Mouse (Mus musculus) midbrain, embryonic 14.5 days (tissue): ENCODE data around the gene Rnf220. TPM values are rescaled to one million over a fixed set of nuclear protein-coding genes. Genes with fewer than 3 reads are reported as not detected.

Source experiments
- ATAC-seq: fragments of 200-750 bp; cut with Nextera tagmentation; 2 replicates; pipeline ENCODE4 v1.8.0; 2017; ENCODE audit warnings: moderate number of reproducible peaks, moderate library complexity; ENCODE audit not compliant: low FRiP score, low TSS enrichment
- DNase-seq: peaks from one replicate; pipeline ENCODE4 v3.0.0-alpha.2; 2015
- H3K27ac ChIP-seq: fragments of 300-500 bp; sonication (generic); replicated peaks from 2 replicates; pipeline ENCODE4 v1.5.1; 2014; ENCODE audit warnings: mild to moderate bottlenecking, low read depth, low read length, moderate library complexity
- H3K27me3 ChIP-seq: fragments of 300-500 bp; sonication (generic); 2 replicates; pipeline ENCODE4 v1.6.1; 2014; ENCODE audit warnings: low read length, control low read depth, mixed read lengths; ENCODE audit not compliant: control insufficient read depth, insufficient read depth
- H3K36me3 ChIP-seq: fragments of 300-500 bp; sonication (generic); 2 replicates; pipeline ENCODE4 v1.6.1; 2014; ENCODE audit warnings: low read length, control low read depth; ENCODE audit not compliant: control insufficient read depth, insufficient read depth
- H3K4me1 ChIP-seq: fragments of 300-500 bp; sonication (generic); 2 replicates; pipeline ENCODE4 v1.6.1; 2014; ENCODE audit warnings: mild to moderate bottlenecking, antibody characterized with exemption, low read length, control low read depth; ENCODE audit not compliant: control insufficient read depth, insufficient read depth
- H3K4me2 ChIP-seq: fragments of 300-500 bp; sonication (generic); 2 replicates; pipeline ENCODE4 v1.6.1; 2014; ENCODE audit warnings: mild to moderate bottlenecking, low read length, moderate library complexity
- H3K4me3 ChIP-seq: fragments of 300-500 bp; sonication (generic); replicated peaks from 2 replicates; pipeline ENCODE4 v1.5.1; 2014; ENCODE audit warnings: low read depth, low read length
- H3K9ac ChIP-seq: fragments of 300-500 bp; sonication (generic); replicated peaks from 2 replicates; pipeline ENCODE4 v1.6.1; 2014; ENCODE audit warnings: mild to moderate bottlenecking, low read length, moderate library complexity
- H3K9me3 ChIP-seq: fragments of 300-500 bp; sonication (generic); 2 replicates; pipeline ENCODE4 v1.6.1; 2016; ENCODE audit warnings: low read length, control low read depth, mixed read lengths; ENCODE audit not compliant: control insufficient read depth
- WGBS: fragments of 180-500 bp; shearing (Covaris S2); extraction: QIAGEN DNeasy Blood & Tissue Kit; methylation state at CpG from one replicate; pipeline ENCODE4 v1.1.7; 2014; 5-methylcytosine and 5-hydroxymethylcytosine counted together
- polyA plus RNA-seq: library from polyadenylated mRNA; unstranded; fragments of >200 nt; fragmentation: Nextera tagmentation; extraction: Ambion mirVana; gene quantifications from 2 replicates; pipeline ENCODE4 v1.2.1, GENCODE M21; 2014

The Rnf220 gene
- polyA plus RNA-seq, 1 experiment from 2014 or later: 103 TPM

- no peak for ATAC-seq
Measured at GRCm38 (mm10) chr4:117346025-117346424, 150.8 kb downstream of the Rnf220 start.

GRCm38 (mm10) chr4:117343385-117343784 is 153.5 kb downstream of the Rnf220 start:
- Histone ChIP-seq H3K27ac (no peak overlapping the region), H3K27me3 (peaks cover 14% of the 10 kb centered on the region; the same call in 1 of the 2 replicates), H3K4me3 (no peak overlapping the region), H3K4me1 (0 out of 2 replicates have a peak, but pooled peaks cover 3% of the 10 kb centered on the region), H3K4me2 (no peak overlapping the region), H3K9me3 (no peaks in the 10 kb centered on the region), H3K36me3 (no peaks in the 10 kb centered on the region), H3K9ac (no peak overlapping the region)
- DNase-seq (no peak), ATAC-seq (no peak)
- WGBS: 79% methylated on average over 8 of the region's 8 CpGs

More at GRCm38 (mm10) chr4:117346025-117346424, 150.8 kb downstream of the Rnf220 start:
- no peak overlapping the region for H3K9ac ChIP-seq
- H3K4me1 ChIP-seq: peaks cover 13% of the 10 kb centered on the region; the same call in 1 of the 2 replicates
- no peaks in the 10 kb centered on the region for H3K9me3 ChIP-seq
- WGBS: 74% methylated on average over 6 of the region's 6 CpGs
- no peak overlapping the region for H3K4me3 ChIP-seq
- peaks cover 23% of the 10 kb centered on the region; the same call in 1 of the 2 replicates for H3K27me3 ChIP-seq
- H3K27ac ChIP-seq: no peak overlapping the region
- peak; percentile 77 for DNase-seq
- H3K36me3 ChIP-seq: no peaks in the 10 kb centered on the region
- H3K4me2 ChIP-seq: no peak overlapping the region

- no peaks in the 10 kb centered on the region for H3K36me3 ChIP-seq
- no peaks in the 10 kb centered on the region for H3K9me3 ChIP-seq
- peak; percentile 37 for DNase-seq
- H3K27ac ChIP-seq: no peak overlapping the region
- peaks cover 14% of the 10 kb centered on the region; the same call in 1 of the 2 replicates for H3K27me3 ChIP-seq
- H3K9ac ChIP-seq: no peak overlapping the region
- no peak overlapping the region for H3K4me2 ChIP-seq
- H3K4me1 ChIP-seq: 0 out of 2 replicates have a peak, but pooled peaks cover 3% of the 10 kb centered on the region
- no peak overlapping the region for H3K4me3 ChIP-seq
- ATAC-seq: no peak; the same call in 1 of the 2 replicates
- WGBS: 26% methylated on average over 12 of the region's 12 CpGs
Measured at GRCm38 (mm10) chr4:117342751-117343150, 154.1 kb downstream of the Rnf220 start.

- H3K4me1 ChIP-seq: 0 out of 2 replicates have a peak, but pooled peaks cover 3% of the 10 kb centered on the region
- H3K4me2 ChIP-seq: no peak overlapping the region
- ATAC-seq: no peak
- H3K9me3 ChIP-seq: no peaks in the 10 kb centered on the region
- H3K27ac ChIP-seq: no peak overlapping the region
- H3K4me3 ChIP-seq: no peak overlapping the region
- no peak for DNase-seq
- WGBS: 95% methylated on average over 5 of the region's 5 CpGs
- H3K9ac ChIP-seq: no peak overlapping the region
- peaks cover 10% of the 10 kb centered on the region; the same call in 1 of the 2 replicates for H3K27me3 ChIP-seq
- H3K36me3 ChIP-seq: no peaks in the 10 kb centered on the region
Measured at GRCm38 (mm10) chr4:117341282-117341681, 155.6 kb downstream of the Rnf220 start.

GRCm38 (mm10) chr4:117339796-117340195 is 157.1 kb downstream of the Rnf220 start:
- H3K9me3 ChIP-seq: no peaks in the 10 kb centered on the region
- H3K36me3 ChIP-seq: no peaks in the 10 kb centered on the region
- no peak overlapping the region for H3K4me3 ChIP-seq
- 0 out of 2 replicates have a peak, but pooled peaks cover 3% of the 10 kb centered on the region for H3K4me1 ChIP-seq
- H3K27me3 ChIP-seq: peaks cover 5% of the 10 kb centered on the region; the same call in 1 of the 2 replicates
- no peak for DNase-seq
- ATAC-seq: no peak
- H3K9ac ChIP-seq: no peak overlapping the region
- H3K4me2 ChIP-seq: no peak overlapping the region
- no peak overlapping the region for H3K27ac ChIP-seq

- WGBS: 39% methylated on average over 11 of the region's 11 CpGs
- H3K27ac ChIP-seq: no peak overlapping the region
- no peak overlapping the region for H3K9ac ChIP-seq
- H3K27me3 ChIP-seq: peaks cover 4% of the 10 kb centered on the region; the same call in 1 of the 2 replicates
- no peak overlapping the region for H3K4me3 ChIP-seq
- H3K4me1 ChIP-seq: no peaks in the 10 kb centered on the region
- no peak for DNase-seq
- H3K9me3 ChIP-seq: no peaks in the 10 kb centered on the region
- no peaks in the 10 kb centered on the region for H3K36me3 ChIP-seq
- no peak overlapping the region for H3K4me2 ChIP-seq
- no peak for ATAC-seq
Measured at GRCm38 (mm10) chr4:117330836-117331475, 165.9 kb downstream of the Rnf220 start.

- no peak overlapping the region for H3K4me3 ChIP-seq
- DNase-seq (no peak), ATAC-seq (no peak)
- H3K9me3 ChIP-seq: no peaks in the 10 kb centered on the region
- no peaks in the 10 kb centered on the region for H3K4me1 ChIP-seq
- no peak overlapping the region for H3K4me2 ChIP-seq
- H3K9ac ChIP-seq: no peak overlapping the region
- 84% methylated on average over 3 of the region's 3 CpGs for WGBS
- H3K36me3 ChIP-seq: no peaks in the 10 kb centered on the region
- H3K27ac ChIP-seq: no peak overlapping the region
- H3K27me3 ChIP-seq: peaks cover 4% of the 10 kb centered on the region; the same call in 1 of the 2 replicates
Measured at GRCm38 (mm10) chr4:117330132-117330531, 166.7 kb downstream of the Rnf220 start.

- peaks cover 18% of the 10 kb centered on the region; the same call in 1 of the 2 replicates for H3K27me3 ChIP-seq
Measured at GRCm38 (mm10) chr4:117326915-117327314, 169.9 kb downstream of the Rnf220 start.

GRCm38 (mm10) chr4:117325076-117325475 is 171.8 kb downstream of the Rnf220 start:
- no peak for DNase-seq
- no peaks in the 10 kb centered on the region for H3K9me3 ChIP-seq
- no peak overlapping the region for H3K27ac ChIP-seq
- no peaks in the 10 kb centered on the region for H3K4me1 ChIP-seq
- 68% methylated on average over 2 of the region's 2 CpGs for WGBS
- no peak for ATAC-seq
- H3K9ac ChIP-seq: no peak overlapping the region
- no peaks in the 10 kb centered on the region for H3K36me3 ChIP-seq
- no peak overlapping the region for H3K4me3 ChIP-seq
- peaks cover 20% of the 10 kb centered on the region; the same call in 1 of the 2 replicates for H3K27me3 ChIP-seq
- no peak overlapping the region for H3K4me2 ChIP-seq

More at GRCm38 (mm10) chr4:117326915-117327314, 169.9 kb downstream of the Rnf220 start:
- no peak overlapping the region for H3K27ac ChIP-seq
- ATAC-seq (no peak), DNase-seq (no peak)
- H3K4me1 ChIP-seq: no peaks in the 10 kb centered on the region
- H3K36me3 ChIP-seq: no peaks in the 10 kb centered on the region
- H3K9me3 ChIP-seq: no peaks in the 10 kb centered on the region
- no peak overlapping the region for H3K4me2 ChIP-seq
- WGBS: 82% methylated on average over 3 of the region's 3 CpGs
- no peak overlapping the region for H3K4me3 ChIP-seq
- no peak overlapping the region for H3K9ac ChIP-seq
